Mouse (Mus musculus) spleen, adult 2 months (tissue): ENCODE results near the gene Prokr1. TPM values are rescaled to one million over a fixed set of nuclear protein-coding genes. Genes with fewer than 3 reads are reported as not detected.
"Not testable (repeated sequence)": the region's sequence is repeated elsewhere in the genome, so short reads cannot be mapped to it uniquely, and the experiment has no call there.

Experiments
- DNase-seq, 2 experiments: peaks; one replicate each; pipeline versions ENCODE4 v3.0.0 to v3.0.0-alpha.2; 2012 to 2021; ENCODE audit warnings: low spot score in 2 of 2, low read depth in 1 of 2
- H3K27ac ChIP-seq: fragments of 200-500 bp; 2 replicates; pipeline ENCODE4 v1.5.1; 2012; ENCODE audit warnings: low read length, inconsistent platforms; ENCODE audit not compliant: insufficient read depth
- H3K27me3 ChIP-seq: fragments of 200-500 bp; 2 replicates; pipeline ENCODE4 v1.6.1; 2012; ENCODE audit warnings: mild to moderate bottlenecking, moderate library complexity, low read length, inconsistent platforms; ENCODE audit not compliant: control insufficient read depth, insufficient read depth
- H3K36me3 ChIP-seq: fragments of 200-500 bp; 2 replicates; pipeline ENCODE4 v1.6.1; 2012; ENCODE audit warnings: mild to moderate bottlenecking, low read length, inconsistent platforms; ENCODE audit not compliant: control insufficient read depth, insufficient read depth
- H3K4me1 ChIP-seq: fragments of 200-500 bp; 2 replicates; pipeline ENCODE4 v1.6.1; 2011; ENCODE audit warnings: inconsistent platforms; ENCODE audit not compliant: control insufficient read depth, insufficient read depth, insufficient read length
- H3K4me3 ChIP-seq: fragments of 200-500 bp; 2 replicates; pipeline ENCODE4 v1.5.1; 2011; ENCODE audit warnings: mild to moderate bottlenecking, inconsistent platforms; ENCODE audit not compliant: insufficient read depth, insufficient read length; ENCODE audit errors: extremely low read depth
- CTCF ChIP-seq: fragments of 200-500 bp; IDR thresholded peaks from 2 replicates; pipeline ENCODE4 v1.5.1; 2011; ENCODE audit warnings: mild to moderate bottlenecking, inconsistent platforms; ENCODE audit not compliant: insufficient read depth, insufficient read length, insufficient replicate concordance; ENCODE audit errors: extremely low read depth
- POLR2A ChIP-seq: fragments of 200-500 bp; IDR thresholded peaks from 2 replicates; pipeline ENCODE4 v1.6.1; 2011; ENCODE audit warnings: low read depth, low read length, inconsistent platforms
- WGBS: fragments of 180-500 bp; shearing (Covaris S2); methylation state at CpG from one replicate; pipeline ENCODE4 v1.1.7; 2018; 5-methylcytosine and 5-hydroxymethylcytosine counted together
- polyA plus RNA-seq: library from polyadenylated mRNA; depleted of rRNA; stranded (reverse); fragments of >200 nt; gene quantifications from 2 replicates; pipeline ENCODE4 v1.2.3, GENCODE M21; 2012

Gene Prokr1
- polyA plus RNA-seq, 1 experiment = 1.4 TPM

- Histone ChIP-seq H3K4me3 (no peak overlapping the region), H3K36me3 (no peaks in the 10 kb centered on the region), H3K4me1 (peaks cover 3% of the 10 kb centered on the region; the same call in 1 of the 2 replicates), H3K27me3 (no peaks in the 10 kb centered on the region), H3K27ac (no peak overlapping the region)
- TF ChIP-seq CTCF (no peak), POLR2A (no peak)
- 91% methylated on average over 7 of the region's 7 CpGs for WGBS
- DNase-seq = no peak
Observed at GRCm38 (mm10) chr6:87583991-87584390, 6.6 kb downstream of the Prokr1 start.

- H3K4me3 ChIP-seq = no peak overlapping the region
- peaks cover 3% of the 10 kb centered on the region; the same call in 1 of the 2 replicates for H3K4me1 ChIP-seq
- no peak for TF ChIP-seq CTCF
- no peak for TF ChIP-seq POLR2A
- no peak for DNase-seq
- 81% methylated on average over 1 of the region's 1 CpGs for WGBS
- H3K36me3 ChIP-seq = no peaks in the 10 kb centered on the region
- H3K27me3 ChIP-seq = no peaks in the 10 kb centered on the region
- no peak overlapping the region for H3K27ac ChIP-seq
Observed at GRCm38 (mm10) chr6:87583183-87583611, 7.3 kb downstream of the Prokr1 start.

DNA sequence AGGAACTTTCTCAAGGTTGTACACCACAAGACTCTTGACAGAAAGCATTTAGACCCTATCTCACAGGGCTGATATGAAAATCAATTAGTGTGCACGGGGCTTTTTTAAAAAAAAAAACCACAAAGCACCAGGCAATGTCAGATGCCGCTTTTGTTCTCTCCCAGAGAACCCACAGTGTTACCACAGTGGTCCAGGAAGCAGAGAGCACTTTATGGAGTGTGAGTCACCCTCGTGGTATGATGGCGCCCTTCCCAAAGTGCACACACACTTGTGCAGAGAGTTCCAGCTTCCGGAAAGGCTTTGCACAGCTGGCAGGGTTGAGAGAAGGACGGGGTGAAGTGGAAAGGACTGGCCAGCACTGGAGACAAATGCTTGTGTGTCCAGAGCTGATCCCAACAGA lies 8.1 kb downstream of the Prokr1 start:
- Histone ChIP-seq H3K27ac (no peak overlapping the region; the same call in 1 of the 2 replicates), H3K36me3 (no peaks in the 10 kb centered on the region), H3K27me3 (no peaks in the 10 kb centered on the region), H3K4me1 (peaks cover 3% of the 10 kb centered on the region; the same call in 1 of the 2 replicates), H3K4me3 (no peak overlapping the region)
- DNase-seq = no peak
- TF ChIP-seq CTCF (no peak), POLR2A (no peak)
- WGBS = 14% methylated on average over 6 of the region's 6 CpGs

DNA sequence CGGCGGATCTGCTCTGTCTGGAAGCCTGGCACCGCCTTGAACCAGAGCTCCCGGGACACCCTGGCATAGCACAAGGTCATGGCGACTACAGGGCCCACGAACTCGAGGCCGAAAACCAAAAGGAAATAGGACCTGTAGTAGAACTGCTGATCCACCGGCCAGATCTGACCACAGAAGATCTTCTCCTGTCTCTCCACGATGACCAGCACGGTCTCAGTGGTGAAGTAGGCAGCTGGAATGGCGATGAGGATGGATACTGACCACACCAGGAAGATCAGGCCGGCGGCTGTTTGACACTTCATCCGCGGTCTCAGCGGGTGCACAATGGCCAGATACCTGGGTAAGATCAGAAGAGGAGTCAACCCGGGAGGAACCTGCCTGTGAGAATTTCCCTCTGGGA lies 9.0 kb downstream of the Prokr1 start:
- TF ChIP-seq CTCF (no peak), POLR2A (no peak)
- WGBS = 90% methylated on average over 18 of the region's 18 CpGs
- Histone ChIP-seq H3K4me1 (peaks cover 3% of the 10 kb centered on the region; the same call in 1 of the 2 replicates), H3K4me3 (no peak overlapping the region), H3K27me3 (no peaks in the 10 kb centered on the region), H3K36me3 (no peaks in the 10 kb centered on the region), H3K27ac (no peak overlapping the region)
- DNase-seq = no peak

DNA sequence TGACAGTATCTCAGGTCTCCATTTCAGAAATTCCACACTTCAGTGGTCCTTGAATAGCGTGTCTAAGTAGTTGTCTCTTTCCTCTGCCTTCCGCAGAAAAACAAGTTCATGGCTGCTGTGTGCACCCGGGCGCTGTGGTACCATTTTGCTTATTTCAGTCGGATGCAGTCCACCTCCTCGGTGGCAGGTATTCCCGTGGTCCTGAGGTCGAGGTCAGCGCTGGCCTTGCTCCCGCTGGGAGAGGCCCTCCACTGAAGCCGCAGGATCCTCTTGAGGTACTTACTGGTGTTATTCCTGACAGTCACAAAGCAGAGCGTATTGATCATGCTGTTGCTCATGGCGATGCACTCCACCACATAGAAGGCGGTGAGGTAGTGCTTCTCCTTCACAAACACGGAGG lies 9.5 kb downstream of the Prokr1 start:
- Histone ChIP-seq H3K4me1 (peaks cover 3% of the 10 kb centered on the region; the same call in 1 of the 2 replicates), H3K27ac (no peak overlapping the region), H3K4me3 (no peak overlapping the region), H3K36me3 (no peaks in the 10 kb centered on the region), H3K27me3 (no peaks in the 10 kb centered on the region)
- no peak for TF ChIP-seq CTCF
- no peak for TF ChIP-seq POLR2A
- no peak for DNase-seq
- 91% methylated on average over 15 of the region's 15 CpGs for WGBS

DNA sequence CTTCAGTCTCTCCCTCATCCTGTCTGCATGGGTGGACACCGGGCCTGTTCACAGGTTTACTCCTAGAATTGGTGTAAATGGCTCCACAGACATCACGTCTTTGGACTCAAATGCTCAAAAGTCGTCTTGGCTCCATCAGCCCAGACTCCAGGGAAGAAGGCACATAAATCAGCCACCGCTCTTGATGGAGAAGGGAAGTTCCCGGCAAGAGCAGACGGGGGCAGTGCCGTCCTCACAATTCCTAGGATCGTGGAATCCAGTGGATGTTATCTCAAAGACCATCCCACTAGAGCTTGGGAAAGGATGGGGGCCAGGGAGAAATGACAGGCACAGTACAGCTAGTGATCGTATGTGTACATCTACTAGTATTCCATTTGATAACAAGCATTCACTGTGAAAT lies 12.3 kb downstream of the Prokr1 start:
- no peak for TF ChIP-seq POLR2A
- no peak for TF ChIP-seq CTCF
- H3K4me1 ChIP-seq = peaks cover 3% of the 10 kb centered on the region; the same call in 1 of the 2 replicates
- WGBS = 77% methylated on average over 9 of the region's 9 CpGs
- H3K4me3 ChIP-seq = no peak overlapping the region
- H3K27me3 ChIP-seq = no peaks in the 10 kb centered on the region
- no peak for DNase-seq
- H3K27ac ChIP-seq = no peak overlapping the region
- H3K36me3 ChIP-seq = no peaks in the 10 kb centered on the region

DNA sequence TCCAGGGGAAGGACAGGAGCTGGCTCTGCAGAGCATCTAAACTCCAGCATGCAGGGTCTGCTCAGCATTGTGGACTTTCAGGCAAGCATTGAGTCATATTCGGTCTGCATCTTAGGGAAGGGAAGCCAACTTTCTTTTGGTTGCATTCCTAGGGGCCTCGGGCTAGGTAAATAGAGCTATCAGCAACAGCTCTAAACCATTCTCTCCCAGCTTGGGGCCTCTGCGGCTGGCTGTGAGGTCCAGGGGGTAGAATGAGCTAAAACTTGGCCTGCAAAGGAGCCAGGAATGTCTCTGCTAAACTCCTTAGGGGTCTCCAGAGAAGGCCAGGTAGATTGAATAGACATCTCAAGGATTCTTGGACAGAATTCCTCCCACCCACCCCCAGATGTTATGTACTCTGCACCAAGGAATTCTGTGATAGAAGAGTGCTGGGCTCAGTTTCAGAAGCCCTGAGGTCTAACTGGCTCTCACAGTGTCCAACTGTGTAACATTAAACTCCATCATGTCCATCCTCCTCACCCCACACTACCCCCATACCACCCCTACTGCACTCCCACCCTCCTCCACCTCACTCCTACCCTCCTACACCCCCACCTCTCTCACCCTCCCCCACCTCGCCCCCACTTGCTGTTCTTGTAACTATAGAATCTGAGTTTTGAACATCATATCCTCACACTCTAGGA lies 13.8 kb downstream of the Prokr1 start:
- H3K27me3 ChIP-seq = no peaks in the 10 kb centered on the region
- H3K36me3 ChIP-seq = no peaks in the 10 kb centered on the region
- H3K27ac ChIP-seq = no peak overlapping the region
- DNase-seq = no peak
- 80% methylated on average over 4 of the region's 4 CpGs for WGBS
- TF ChIP-seq CTCF = no peak
- TF ChIP-seq POLR2A = no peak
- H3K4me1 ChIP-seq = no peaks in the 10 kb centered on the region
- H3K4me3 ChIP-seq = no peak overlapping the region

DNA sequence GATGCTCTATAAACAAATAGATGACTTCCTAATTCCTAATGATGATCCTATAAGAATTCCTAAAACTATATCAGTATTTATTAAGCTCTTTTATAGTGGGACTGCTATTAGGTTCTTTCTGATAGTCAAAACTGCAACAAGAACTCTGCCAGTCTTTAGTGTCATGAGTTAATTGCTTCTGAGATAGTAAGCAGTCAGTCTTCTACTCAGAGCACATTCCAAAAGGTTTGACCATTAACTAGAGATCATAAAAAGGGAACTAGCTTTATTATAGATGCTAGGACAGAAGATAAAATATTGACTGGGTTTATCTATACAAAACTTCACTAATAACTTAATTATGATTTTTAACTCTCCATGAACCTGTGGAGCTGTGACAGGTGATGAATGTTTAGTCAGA lies 18.7 kb downstream of the Prokr1 start:
- H3K4me3 ChIP-seq, DNase-seq, H3K4me1 ChIP-seq, H3K27me3 ChIP-seq, H3K36me3 ChIP-seq, H3K27ac ChIP-seq: not testable (repeated sequence)
